Mouse (Mus musculus) bone marrow, adult 2 months (tissue): ENCODE results near the gene Diras1. TPM values are rescaled to one million over a fixed set of nuclear protein-coding genes. Genes with fewer than 3 reads are reported as not detected.
"Not testable (repeated sequence)": the region's sequence is repeated elsewhere in the genome, so short reads cannot be mapped to it uniquely, and the experiment has no call there.

Experiments
- H3K27ac ChIP-seq: fragments of 200-500 bp; 2 replicates; pipeline ENCODE4 v1.5.1; 2012; ENCODE audit warnings: low read depth, mild to moderate bottlenecking, control low read depth, inconsistent platforms, low read length; ENCODE audit not compliant: control insufficient read depth, poor library complexity, insufficient read depth
- H3K4me1 ChIP-seq: fragments of 200-500 bp; 2 replicates; pipeline ENCODE4 v1.6.1; 2011; ENCODE audit warnings: low read length; ENCODE audit not compliant: control insufficient read depth, insufficient read depth
- H3K4me3 ChIP-seq: fragments of 200-500 bp; replicated peaks from 2 replicates; pipeline ENCODE3; 2011; ENCODE audit warnings: mild to moderate bottlenecking, low read depth, low read length, control low read depth; ENCODE audit not compliant: control insufficient read depth
- CTCF ChIP-seq: fragments of 200-500 bp; IDR thresholded peaks from 2 replicates; pipeline ENCODE4 v1.5.1; 2011; ENCODE audit warnings: low read length, control low read depth; ENCODE audit not compliant: control insufficient read depth, insufficient read depth
- POLR2A ChIP-seq: fragments of 200-500 bp; IDR thresholded peaks from 2 replicates; pipeline ENCODE4 v1.6.1; 2011; ENCODE audit warnings: low read depth, mild to moderate bottlenecking, control low read depth, low read length, borderline replicate concordance; ENCODE audit not compliant: control insufficient read depth
- WGBS: fragments of 180-500 bp; shearing (Covaris S2); methylation state at CpG from one replicate; pipeline ENCODE4 v1.1.7; 2018; 5-methylcytosine and 5-hydroxymethylcytosine counted together
- polyA plus RNA-seq: library from polyadenylated mRNA; stranded (reverse); fragments of >200 nt; gene quantifications from 2 replicates; pipeline ENCODE4 v1.2.4, GENCODE M21; 2011; ENCODE audit warnings: low replicate concordance; ENCODE audit not compliant: missing spikeins, insufficient read depth, insufficient read length

Gene Diras1
- polyA plus RNA-seq, 1 experiment: not detected

- Histone ChIP-seq H3K4me1 (peaks cover 3% of the 10 kb centered on the region; the same call in 1 of the 2 replicates), H3K27ac (no peak overlapping the region), H3K4me3 (no peak overlapping the region)
- TF ChIP-seq CTCF (no peak), POLR2A (no peak)
- WGBS: 11% methylated on average over 3 of the region's 3 CpGs
Measured at GRCm38 (mm10) chr10:80991007-80991406, 34.5 kb downstream of the Diras1 start.

DNA sequence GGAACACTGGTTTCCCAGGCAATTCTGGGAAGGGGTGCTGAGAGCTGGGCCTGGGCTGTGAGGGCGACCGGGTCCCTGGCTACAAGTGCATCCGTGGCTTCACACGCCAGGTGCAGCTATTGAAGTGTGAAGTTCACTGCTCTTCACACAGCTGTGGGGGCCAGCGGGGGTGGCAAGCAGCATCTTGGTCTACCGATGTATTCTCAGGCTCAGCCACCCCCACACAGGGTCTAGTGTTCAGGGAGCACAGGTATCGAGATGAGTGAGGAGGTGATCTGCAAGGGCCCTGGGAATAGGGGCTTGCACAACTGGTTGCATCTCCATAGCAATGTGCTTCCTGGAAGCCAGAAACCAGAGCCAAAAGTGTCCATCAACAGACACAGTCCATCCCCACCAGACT, 35.1 kb downstream of the Diras1 start:
- 53% methylated on average over 7 of the region's 7 CpGs for WGBS
- Histone ChIP-seq H3K27ac (no peak overlapping the region), H3K4me1 (peaks cover 3% of the 10 kb centered on the region; the same call in 1 of the 2 replicates), H3K4me3 (no peak overlapping the region)
- TF ChIP-seq CTCF: no peak
- TF ChIP-seq POLR2A: no peak

GRCm38 (mm10) chr10:80989854-80990253, 35.6 kb downstream of the Diras1 start:
- H3K4me1 ChIP-seq, H3K4me3 ChIP-seq: not testable (repeated sequence)
- 24% methylated on average over 4 of the region's 4 CpGs for WGBS
- H3K27ac ChIP-seq: peak overlapping the region; percentile 12; the same call in 1 of the 2 replicates

- H3K27ac ChIP-seq: peak overlapping the region; percentile 12; the same call in 1 of the 2 replicates
- TF ChIP-seq CTCF: no peak
- no peak overlapping the region for H3K4me3 ChIP-seq
- WGBS: 18% methylated on average over 6 of the region's 6 CpGs
- H3K4me1 ChIP-seq: peaks cover 3% of the 10 kb centered on the region; the same call in 1 of the 2 replicates
Measured at GRCm38 (mm10) chr10:80989446-80989845, 36.0 kb downstream of the Diras1 start.

DNA sequence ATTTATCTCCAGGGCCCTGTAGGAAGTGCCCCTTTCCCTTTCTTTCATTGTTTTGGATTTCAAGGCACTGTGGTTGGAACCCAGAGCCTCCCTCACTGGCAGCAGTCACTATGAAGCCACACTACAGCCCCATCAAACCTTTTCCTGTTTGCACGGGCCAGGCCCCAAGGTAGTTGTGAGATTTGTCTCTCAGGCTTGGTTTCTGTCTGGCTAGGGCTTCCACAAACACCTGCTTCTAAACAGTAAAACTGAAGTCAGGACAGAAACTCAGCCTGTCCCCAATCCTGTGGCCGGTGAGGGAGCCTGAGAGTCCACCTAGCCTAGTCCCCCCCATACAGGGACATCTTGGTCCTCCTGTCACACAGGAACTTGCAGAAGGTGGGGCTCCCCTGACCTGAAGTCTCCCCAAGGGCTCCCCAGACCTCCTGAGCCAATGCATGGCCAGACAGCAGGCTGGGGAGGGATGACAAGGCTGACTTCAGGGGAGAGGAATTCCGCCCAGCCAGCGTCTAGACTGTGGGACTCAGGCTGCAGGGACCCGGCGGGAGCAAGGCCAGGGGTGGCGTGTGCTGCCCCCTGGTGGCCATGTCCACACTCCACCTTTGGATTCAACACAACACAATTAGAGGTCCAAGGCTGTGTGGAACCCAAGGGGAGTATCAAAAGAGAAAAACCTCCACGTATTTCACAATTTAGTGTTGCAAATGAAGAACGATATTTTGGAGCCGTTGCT, 37.6 kb downstream of the Diras1 start:
- H3K4me1 ChIP-seq: peaks cover 3% of the 10 kb centered on the region; the same call in 1 of the 2 replicates
- H3K27ac ChIP-seq: no peak overlapping the region
- no peak for TF ChIP-seq POLR2A
- peak; percentile 96 for TF ChIP-seq CTCF
- H3K4me3 ChIP-seq: no peak overlapping the region
- WGBS: 7% methylated on average over 10 of the region's 10 CpGs

GRCm38 (mm10) chr10:80986754-80987153, 38.7 kb downstream of the Diras1 start:
- Histone ChIP-seq H3K4me3 (no peak overlapping the region), H3K27ac (no peak overlapping the region), H3K4me1 (peaks cover 3% of the 10 kb centered on the region; the same call in 1 of the 2 replicates)
- 69% methylated on average over 6 of the region's 6 CpGs for WGBS
- TF ChIP-seq POLR2A: no peak

DNA sequence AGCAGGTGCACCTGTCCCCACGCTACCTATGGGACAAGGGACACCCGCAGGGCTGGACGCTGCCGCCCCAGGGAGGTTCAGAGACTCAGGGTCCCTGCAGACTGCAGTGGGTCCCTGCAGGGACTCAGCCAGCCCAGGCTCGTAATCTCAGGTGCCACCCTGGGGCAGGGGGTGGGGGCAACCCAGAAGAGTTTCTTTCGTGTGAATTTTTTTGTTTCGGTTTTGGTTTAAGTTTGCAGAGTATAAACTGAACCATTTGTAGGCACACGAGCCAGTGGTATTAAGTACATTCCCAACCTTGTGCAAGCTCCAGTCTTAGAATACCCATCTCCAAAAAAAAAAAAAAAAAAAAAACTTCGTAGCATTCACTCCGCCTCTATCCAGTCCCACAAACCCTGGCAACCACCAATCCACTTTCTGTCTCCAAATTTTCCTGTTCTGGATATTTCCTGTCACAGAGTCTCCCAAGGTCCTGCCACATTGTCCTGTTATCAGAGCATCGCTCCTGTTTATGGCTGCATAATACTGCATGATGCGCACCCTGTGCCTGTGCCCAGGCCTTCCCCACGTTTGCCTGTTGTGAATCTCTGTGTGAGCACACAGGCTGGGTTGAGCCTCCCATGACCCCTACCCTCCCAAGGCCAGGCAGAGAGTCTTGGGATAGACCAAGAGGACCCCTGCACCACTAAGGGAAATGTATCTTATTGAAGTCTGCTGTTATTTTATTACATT, 39.3 kb downstream of the Diras1 start:
- H3K4me1 ChIP-seq: peaks cover 3% of the 10 kb centered on the region; the same call in 1 of the 2 replicates
- 22% methylated on average over 13 of the region's 13 CpGs for WGBS
- H3K27ac ChIP-seq: no peak overlapping the region
- TF ChIP-seq POLR2A (no peak), CTCF (no peak)
- peak overlapping the region; percentile 63 for H3K4me3 ChIP-seq

- TF ChIP-seq POLR2A (no peak), CTCF (no peak)
- Histone ChIP-seq H3K4me3 (peak overlapping the region; percentile 63), H3K4me1 (peaks cover 3% of the 10 kb centered on the region; the same call in 1 of the 2 replicates), H3K27ac (no peak overlapping the region)
- WGBS: 4% methylated on average over 37 of the region's 37 CpGs
Measured at GRCm38 (mm10) chr10:80985241-80985969, 40.1 kb downstream of the Diras1 start.
